Mouse (Mus musculus): Measurements from ENCODE around the gene 9130008F23Rik.
A peak's percentile ranks its signal among the peaks of the same experiment; 100 is the strongest.

Gene 9130008F23Rik

GRCm38 (mm10) chr17:40879924-40880691 lies at the start of gene 9130008F23Rik:
TSS of gene 9130008F23Rik (minus strand) at chr17:40880559.
- no peak for DNase-seq (ENCODE audit: low read depth, low spot score)

GRCm38 (mm10) chr17:40915499-40915898 lies 35.1 kb upstream of the 9130008F23Rik start:
- DNase-seq (ENCODE audit: low read depth, low spot score): no peak

GRCm38 (mm10) chr17:40914250-40914649 lies 33.9 kb upstream of the 9130008F23Rik start, which contains the start of gene Glyatl3:
TSS of gene Glyatl3 (minus strand) at chr17:40914350.
- no peak for DNase-seq (ENCODE audit: low read depth, low spot score)

- DNase-seq (ENCODE audit: low read depth, low spot score): no peak
These were observed 24.4 kb upstream of the 9130008F23Rik start for GRCm38 (mm10) chr17:40904721-40905154.

- no peak for DNase-seq (ENCODE audit: low read depth, low spot score)
These were observed 23.8 kb upstream of the 9130008F23Rik start for GRCm38 (mm10) chr17:40904056-40904597.

DNA sequence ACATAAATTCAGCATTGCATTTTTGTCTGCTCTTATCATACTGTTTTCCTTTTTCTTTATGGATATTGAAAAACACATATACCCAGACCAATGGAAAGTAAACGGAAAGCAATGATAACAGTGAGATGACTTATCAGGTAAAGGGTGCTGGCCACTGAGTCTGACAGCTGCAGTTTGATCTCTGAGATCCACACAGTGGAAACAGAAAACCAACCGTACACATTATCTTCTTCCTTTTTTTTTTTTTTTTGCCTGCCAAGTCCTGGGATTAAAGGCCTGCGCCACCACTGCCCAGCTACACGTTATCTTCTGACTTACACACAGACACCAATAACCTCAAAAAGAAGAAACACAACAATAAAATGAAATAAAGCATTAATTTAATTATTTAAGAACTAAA lies 23.0 kb upstream of the 9130008F23Rik start:
- DNase-seq (ENCODE audit: low read depth, low spot score): no peak

DNA sequence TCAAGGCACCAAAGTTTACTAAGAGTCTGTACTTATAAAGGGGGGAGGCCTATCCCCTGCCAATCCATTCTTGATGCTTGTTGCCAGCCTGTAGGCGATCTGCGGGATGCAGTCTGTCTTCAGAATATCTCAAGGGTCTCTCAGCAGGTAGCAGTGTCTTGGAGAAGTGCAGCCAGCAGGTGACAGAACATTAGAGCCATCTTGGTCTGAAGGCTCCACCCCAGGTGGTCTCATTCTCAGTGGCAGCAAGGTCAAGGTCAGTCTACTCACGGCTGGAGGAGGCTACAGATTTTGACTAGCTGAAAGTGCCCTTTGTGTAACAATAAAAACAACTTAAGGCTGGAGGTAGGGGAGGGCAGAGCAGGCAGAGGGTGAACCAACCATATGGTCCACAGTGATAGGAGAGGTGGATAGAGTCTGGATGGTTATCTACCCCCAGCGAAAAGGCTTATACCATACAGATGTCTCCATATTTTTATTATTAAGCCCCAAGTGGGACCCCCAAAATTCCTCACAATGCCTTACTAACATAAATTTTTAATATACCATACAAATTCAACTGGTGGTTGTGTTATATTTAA lies 19.5 kb upstream of the 9130008F23Rik start:
- no peak for DNase-seq (ENCODE audit: low read depth, low spot score)

DNA sequence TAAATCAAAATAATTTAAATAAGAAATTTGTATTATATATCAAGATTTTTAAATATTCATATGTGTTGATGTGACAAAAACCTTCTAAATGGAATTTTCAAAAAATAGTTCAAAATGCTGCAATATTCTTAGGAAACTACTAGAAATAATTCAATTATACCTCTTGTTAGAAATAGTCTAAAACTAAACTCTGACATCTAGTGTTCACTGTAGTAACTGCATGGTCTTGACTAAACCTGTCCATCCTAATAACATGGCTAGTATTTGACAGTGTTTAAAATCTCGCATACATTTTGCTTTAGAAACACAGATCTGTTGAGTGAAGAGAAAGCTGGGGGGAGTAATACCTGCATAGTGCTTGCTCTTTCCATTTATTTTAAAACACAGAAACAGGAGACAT lies 16.5 kb upstream of the 9130008F23Rik start:
- DNase-seq (ENCODE audit: low read depth, low spot score): no peak

DNA sequence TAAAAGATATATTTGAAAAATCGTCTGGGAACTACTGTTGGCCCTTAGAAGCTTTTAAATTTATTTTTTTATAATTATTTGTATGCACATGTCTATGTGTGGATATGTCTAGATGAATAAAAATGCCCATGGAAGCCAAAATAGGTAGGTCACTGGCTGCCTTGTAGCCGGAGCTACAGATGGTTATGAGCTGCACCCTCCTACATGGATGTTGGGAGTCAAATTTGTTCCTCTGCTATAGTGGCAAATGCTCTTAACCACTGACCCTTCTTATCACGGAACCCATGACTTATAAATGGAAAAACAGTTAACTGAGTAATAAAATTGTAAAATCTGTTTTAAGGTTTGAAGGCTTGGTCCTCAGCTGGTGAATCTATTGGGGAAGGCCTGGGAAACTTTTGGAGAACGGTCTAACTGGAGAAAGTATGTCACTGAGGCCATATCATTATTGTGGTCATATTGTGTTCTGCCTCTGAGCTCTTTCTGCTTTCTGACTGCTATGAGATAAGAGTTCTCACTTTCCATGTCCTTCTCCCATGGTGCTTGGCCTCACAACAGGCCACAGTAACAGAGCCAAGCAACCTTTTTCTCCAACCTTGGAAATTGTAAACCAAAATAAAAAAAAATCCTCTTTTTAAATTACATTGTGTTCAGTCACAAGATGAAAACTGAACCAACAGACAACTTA lies 7.6 kb upstream of the 9130008F23Rik start:
- no peak for DNase-seq (ENCODE audit: low read depth, low spot score)

DNA sequence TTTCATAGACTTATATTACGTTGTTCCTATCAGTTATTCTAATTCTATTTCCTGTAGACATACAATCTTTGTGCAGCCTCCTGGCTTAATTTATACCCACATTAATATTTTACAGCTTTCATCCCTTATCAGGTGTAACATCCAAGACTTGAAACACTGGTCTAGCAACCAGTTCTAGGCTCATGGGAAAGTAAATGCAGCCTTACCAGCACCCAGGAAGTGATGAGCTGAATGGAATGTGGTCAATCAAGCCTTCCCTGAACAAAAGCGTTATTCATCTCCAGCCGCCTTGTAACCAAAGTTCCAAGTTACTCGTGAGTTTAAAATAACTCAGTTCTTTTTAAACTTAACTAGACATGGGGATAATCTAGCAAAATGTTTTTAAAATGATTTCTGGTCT lies 4.8 kb upstream of the 9130008F23Rik start:
- no peak for DNase-seq (ENCODE audit: low read depth, low spot score)

GRCm38 (mm10) chr17:40882172-40882571 lies 1.8 kb upstream of the 9130008F23Rik start:
- no peak for DNase-seq (ENCODE audit: low read depth, low spot score)

- no peak for DNase-seq (ENCODE audit: low read depth, low spot score)
These were observed 833 bp downstream of the 9130008F23Rik start for GRCm38 (mm10) chr17:40879528-40879923.

DNA sequence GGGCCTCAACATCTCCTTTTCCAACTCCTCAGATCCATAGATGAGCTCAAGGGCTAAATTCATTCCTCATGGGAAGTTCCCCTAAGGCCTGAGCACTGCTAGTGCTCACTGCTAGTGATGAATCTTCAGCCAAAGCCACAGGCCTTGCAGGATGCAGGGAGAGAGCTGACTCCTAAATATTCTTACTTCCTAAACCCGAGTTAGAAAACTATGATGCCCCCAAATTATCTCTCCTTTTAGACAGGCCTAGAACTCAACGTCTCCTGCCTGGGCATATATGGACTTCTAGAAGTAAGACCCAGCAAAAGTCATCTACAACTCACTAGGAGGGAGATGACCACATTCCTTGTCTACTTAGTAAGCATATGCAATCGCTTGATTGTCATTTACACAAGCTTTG lies 2.6 kb downstream of the 9130008F23Rik start:
- DNase-seq (ENCODE audit: low read depth, low spot score): no peak

GRCm38 (mm10) chr17:40875568-40875967 lies 4.8 kb downstream of the 9130008F23Rik start:
- no peak for DNase-seq (ENCODE audit: low read depth, low spot score)

DNA sequence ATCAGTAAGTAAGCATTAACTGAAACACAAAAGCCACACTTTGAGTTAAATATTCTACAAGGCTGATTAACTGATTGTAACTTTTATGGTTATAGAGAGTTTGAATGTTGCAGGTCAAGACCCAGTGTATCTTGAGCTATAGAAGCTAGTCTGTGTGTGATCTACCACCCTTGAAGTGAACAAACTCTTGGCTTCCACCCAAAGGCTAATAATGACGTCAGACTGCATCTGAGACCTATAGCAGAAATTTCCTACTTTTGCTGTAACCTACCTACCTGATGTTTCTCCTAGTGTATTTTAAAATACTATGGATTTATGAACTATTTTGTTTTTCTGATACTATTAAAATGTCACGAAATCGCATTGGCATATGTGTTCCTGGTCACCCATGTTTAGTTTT lies 5.7 kb downstream of the 9130008F23Rik start:
- DNase-seq (ENCODE audit: low read depth, low spot score): no peak

DNA sequence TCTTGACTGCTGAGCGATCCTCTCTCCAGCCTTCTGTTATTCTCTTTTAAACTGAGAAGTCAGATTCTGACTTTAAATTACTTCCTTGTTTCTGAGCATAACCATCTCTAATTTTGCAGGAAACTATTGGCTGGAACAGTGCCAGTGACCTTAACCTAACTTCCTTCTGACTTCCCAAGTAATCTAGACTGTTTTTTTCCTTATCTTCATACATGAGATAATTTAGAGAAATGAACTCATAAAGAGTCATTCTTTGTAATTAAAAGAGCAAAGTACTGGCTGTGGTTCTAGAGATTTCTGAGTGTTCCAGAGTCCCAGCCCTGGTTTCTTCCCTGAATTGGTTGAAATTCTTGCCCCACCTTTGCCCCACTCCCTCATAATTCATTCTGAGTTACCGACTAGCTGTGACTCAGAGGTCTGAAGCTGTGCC lies 6.8 kb downstream of the 9130008F23Rik start:
- no peak for DNase-seq (ENCODE audit: low read depth, low spot score)

DNA sequence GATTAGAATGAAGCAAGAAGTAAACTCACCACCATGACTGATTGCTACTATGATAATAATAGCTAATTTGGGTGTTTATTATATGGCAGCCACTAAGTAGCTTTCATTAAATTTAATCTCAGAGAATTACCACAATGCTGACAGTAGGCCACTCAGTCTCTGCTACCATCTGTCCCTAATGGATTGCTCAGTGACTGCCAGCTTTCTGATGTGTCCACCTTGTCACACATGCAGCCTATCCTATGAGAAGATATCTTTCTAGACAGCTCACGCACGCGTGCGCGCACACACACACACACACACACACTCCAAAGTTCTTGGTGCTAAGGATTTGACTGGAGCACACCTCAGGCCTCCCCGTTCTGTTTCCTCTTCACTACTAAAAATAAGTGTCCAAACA lies 7.7 kb downstream of the 9130008F23Rik start:
- no peak for DNase-seq (ENCODE audit: low read depth, low spot score)

GRCm38 (mm10) chr17:40868952-40869747 lies 11.2 kb downstream of the 9130008F23Rik start:
- no peak for DNase-seq (ENCODE audit: low read depth, low spot score)

DNA sequence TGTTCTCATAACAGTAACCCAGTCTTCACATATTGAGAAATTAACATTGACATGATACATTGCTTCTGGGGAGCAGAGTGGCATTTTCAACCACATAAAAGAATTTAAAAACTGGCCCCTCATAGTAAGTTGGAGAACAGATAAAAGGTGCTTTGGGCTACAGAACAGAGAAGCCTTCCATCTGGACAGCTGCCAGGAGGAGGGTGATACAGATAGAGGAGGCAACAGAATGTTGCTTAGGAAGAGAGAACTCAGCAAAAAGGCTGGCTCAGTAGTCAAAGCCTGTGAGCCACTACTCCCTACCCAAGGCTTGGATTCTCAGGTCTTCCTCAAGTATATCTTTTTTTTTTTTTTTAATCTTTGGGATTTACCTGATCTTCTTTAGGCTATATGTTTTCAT lies 25.3 kb downstream of the 9130008F23Rik start:
- DNase-seq (ENCODE audit: low read depth, low spot score): no peak

GRCm38 (mm10) chr17:40837308-40837707 lies 43.1 kb downstream of the 9130008F23Rik start:
- peak; percentile 9 for DNase-seq (ENCODE audit: low read depth, low spot score)

DNA sequence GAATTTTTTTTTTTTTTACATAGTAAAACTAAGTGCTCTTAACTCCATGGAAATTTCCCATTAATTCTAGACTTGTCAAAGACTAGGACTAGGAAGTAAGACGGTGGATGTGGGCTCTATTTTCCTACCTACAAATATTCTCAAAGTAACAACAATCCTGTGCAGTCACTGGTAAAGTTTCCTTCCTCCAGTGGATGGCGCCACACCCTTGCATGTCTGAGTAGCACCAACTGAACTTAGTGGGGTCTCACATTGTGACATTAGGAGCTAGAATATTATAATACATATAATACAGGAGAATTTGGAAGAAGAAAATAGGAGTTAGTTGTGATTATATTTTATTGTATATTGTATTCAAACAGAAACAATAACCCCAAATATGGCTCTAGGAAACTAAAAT lies 48.5 kb downstream of the 9130008F23Rik start:
- DNase-seq (ENCODE audit: low read depth, low spot score): no peak
